Mouse (Mus musculus): ENCODE results near the gene Prr9. TPM values are rescaled to one million over a fixed set of nuclear protein-coding genes. Genes with fewer than 3 reads are reported as not detected.

The Prr9 gene
- polyA plus RNA-seq, 1 experiment from 2014 or later: not detected

GRCm38 (mm10) chr3:92081285-92081931, 42.3 kb downstream of the Prr9 start:
- 1% methylated on average over 74 of the region's 76 CpGs for WGBS
- peak; percentile 63 for ATAC-seq
- Histone ChIP-seq H3K4me2 (replicated peaks; ENCODE audit: low read depth) (peak overlapping the region; percentile 99), H3K9me3 (ENCODE audit: control insufficient read depth) (no peaks in the 10 kb centered on the region), H3K27ac (ENCODE audit: low read depth, low read length) (no peak overlapping the region), H3K4me1 (replicated peaks; ENCODE audit: control insufficient read depth, insufficient read depth, low read length) (no peaks in the 10 kb centered on the region), H3K4me3 (ENCODE audit: low read depth, low read length) (peak overlapping the region; percentile 76), H3K36me3 (ENCODE audit: control insufficient read depth, insufficient read depth) (no peaks in the 10 kb centered on the region), H3K9ac (ENCODE audit: low read depth, low read length) (peak overlapping the region; percentile 62), H3K27me3 (replicated peaks; ENCODE audit: control insufficient read depth, insufficient read depth, low read length) (peaks cover 23% of the 10 kb centered on the region; the same call in 1 of the 2 replicates)
- TF ChIP-seq CTCF (IDR thresholded peaks at IDR 0.05; ENCODE audit: low read depth): no peak

DNA sequence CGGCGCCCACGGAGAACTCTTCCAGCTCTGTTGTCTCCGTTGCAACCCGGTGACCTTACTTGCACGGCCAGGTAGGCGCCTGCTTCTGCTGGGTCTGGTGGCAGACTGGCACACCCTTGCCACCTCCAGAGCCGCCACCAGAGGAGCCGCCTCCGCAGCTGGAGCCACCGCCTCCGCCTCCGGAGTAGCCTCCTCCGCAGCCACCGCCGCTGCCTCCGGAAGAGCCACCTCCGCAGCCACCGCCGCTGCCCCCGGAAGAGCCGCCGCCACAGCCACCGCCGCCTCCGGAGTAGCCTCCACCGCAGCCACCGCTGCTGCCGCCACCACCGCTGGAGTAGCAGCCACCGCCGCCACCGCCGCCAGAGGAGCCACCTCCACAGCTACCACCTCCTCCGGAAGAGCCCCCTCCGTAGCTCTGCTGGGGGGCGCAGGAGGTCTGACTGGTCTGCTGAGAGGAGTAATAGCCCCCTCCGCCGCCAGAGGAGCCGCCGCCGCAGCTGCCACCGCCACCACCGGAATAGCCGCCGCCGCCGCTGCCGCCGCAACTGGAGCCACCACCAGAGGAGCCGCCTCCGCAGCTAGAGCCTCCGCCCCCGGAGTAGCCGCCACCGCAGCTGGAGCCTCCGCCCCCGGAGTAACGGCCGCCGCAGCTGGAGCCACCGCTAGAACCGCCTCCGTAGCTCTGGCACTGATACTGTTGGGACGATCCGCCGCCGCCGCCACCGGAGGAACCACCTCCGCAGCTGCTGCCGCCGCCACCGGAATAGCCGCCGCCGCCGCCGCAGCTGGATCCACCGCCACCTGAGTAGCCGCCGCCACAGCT, 43.1 kb downstream of the Prr9 start:
- Histone ChIP-seq H3K36me3 (ENCODE audit: control insufficient read depth, insufficient read depth) (no peaks in the 10 kb centered on the region), H3K4me1 (replicated peaks; ENCODE audit: control insufficient read depth, insufficient read depth, low read length) (no peaks in the 10 kb centered on the region), H3K27ac (ENCODE audit: low read depth, low read length) (peak overlapping the region; percentile 70), H3K4me3 (ENCODE audit: low read depth, low read length) (peak overlapping the region; percentile 76), H3K4me2 (replicated peaks; ENCODE audit: low read depth) (peak overlapping the region; percentile 99), H3K9ac (ENCODE audit: low read depth, low read length) (peak overlapping the region; percentile 62), H3K9me3 (ENCODE audit: control insufficient read depth) (no peaks in the 10 kb centered on the region), H3K27me3 (replicated peaks; ENCODE audit: control insufficient read depth, insufficient read depth, low read length) (peaks cover 23% of the 10 kb centered on the region; the same call in 1 of the 2 replicates)
- peak; percentile 46 for TF ChIP-seq CTCF (IDR thresholded peaks at IDR 0.05; ENCODE audit: low read depth)
- peak; percentile 91 for ATAC-seq
- WGBS: under 1% methylated on average over 60 of the region's 82 CpGs

Other genes starting within 250 kb of the Prr9 start
- gene Pglyrp3, start 109.4 kb downstream of the Prr9 start, polyA plus RNA-seq (2015; fragmentation: Nextera tagmentation; extraction: Ambion mirVana): not detected in 2 replicates
- 1.1 and 1.5 TPM in 2 replicates for gene Lor, start 40.8 kb downstream of the Prr9 start, polyA plus RNA-seq (2015; fragmentation: Nextera tagmentation; extraction: Ambion mirVana)
- gene Lelp1, start 18.8 kb upstream of the Prr9 start, polyA plus RNA-seq (2015; fragmentation: Nextera tagmentation; extraction: Ambion mirVana): not detected in 2 replicates
- 13.2 and 13.6 TPM in 2 replicates for gene Sprr2a1, start 91.9 kb upstream of the Prr9 start, polyA plus RNA-seq (2015; fragmentation: Nextera tagmentation; extraction: Ambion mirVana)
- 810 and 957 TPM in 2 replicates for gene Sprr2a2, start 92.0 kb upstream of the Prr9 start, polyA plus RNA-seq (2015; fragmentation: Nextera tagmentation; extraction: Ambion mirVana)
- 38.8 and 45.1 TPM in 2 replicates for gene Sprr2a3, start 161.5 kb upstream of the Prr9 start, polyA plus RNA-seq (2015; fragmentation: Nextera tagmentation; extraction: Ambion mirVana)
- gene Sprr2b, start 192.7 kb upstream of the Prr9 start, polyA plus RNA-seq (2015; fragmentation: Nextera tagmentation; extraction: Ambion mirVana): not detected in 2 replicates
- gene Sprr2d, start 215.2 kb upstream of the Prr9 start, polyA plus RNA-seq (2015; fragmentation: Nextera tagmentation; extraction: Ambion mirVana): not detected in 2 replicates
- gene Sprr2e, start 228.2 kb upstream of the Prr9 start, polyA plus RNA-seq (2015; fragmentation: Nextera tagmentation; extraction: Ambion mirVana): not detected in 2 replicates
- gene Sprr2f, start 241.2 kb upstream of the Prr9 start, polyA plus RNA-seq (2015; fragmentation: Nextera tagmentation; extraction: Ambion mirVana): not detected in 2 replicates